Mouse (Mus musculus) liver, embryonic 14.5 days (tissue): ENCODE measurements at regions not wholly inside any gene's neighbourhood (a gene's known extent, or its start where the extent isn't known, plus 50 kb on each side); places are given as distances from the start of the nearest gene placed in this dataset.

Experiments used
- CTCF ChIP-seq: IDR thresholded peaks from 2 replicates; pipeline ENCODE4 v1.5.1; 2016; ENCODE audit warnings: antibody characterized with exemption, low read depth, control low read depth
- EP300 ChIP-seq: IDR thresholded peaks from 2 replicates; pipeline ENCODE4 v1.6.1; 2016; ENCODE audit warnings: antibody characterized with exemption, low read depth

- TF ChIP-seq CTCF = no peak
- no peak for TF ChIP-seq EP300
Observed at GRCm38 (mm10) chr2:72825251-72825650, 155.0 kb downstream of the Sp3 start.
